Mouse (Mus musculus) granulocyte monocyte progenitor cell, adult 5-6 weeks (primary cell): Measurements from ENCODE around the gene Atg7. TPM values are rescaled to one million over a fixed set of nuclear protein-coding genes. Genes with fewer than 3 reads are reported as not detected.

Experiments
- ATAC-seq: replicated peaks from 2 replicates; pipeline ENCODE4 v1.8.0; 2016; ENCODE audit warnings: mild to moderate bottlenecking, moderate TSS enrichment, inconsistent platforms; ENCODE audit not compliant: poor library complexity, severe bottlenecking
- total RNA-seq, 2 experiments: library from RNA; stranded (forward) in 1 of 2; stranded (reverse) in 1 of 2; fragments of 200-712, 200-1000 nt in 1 of 2; fragments of >200 nt in 1 of 2; fragmentation: Nextera tagmentation in 1 of 2; gene quantifications; 2 replicates each; pipeline ENCODE4 v1.2.3; 2014 to 2017

Atg7 gene
- total RNA-seq, 2 experiments from 2014 or later, result 16.9 to 36.4 TPM

- ATAC-seq, result no peak
These were observed 135.8 kb downstream of the Atg7 start for GRCm38 (mm10) chr6:114778650-114779049.

GRCm38 (mm10) chr6:114780583-114780982 lies 137.7 kb downstream of the Atg7 start:
- ATAC-seq, result no peak

GRCm38 (mm10) chr6:114781415-114782240 lies 138.7 kb downstream of the Atg7 start:
- ATAC-seq, result peak; percentile 96

GRCm38 (mm10) chr6:114782486-114782885 lies 139.6 kb downstream of the Atg7 start:
- ATAC-seq, result no peak

GRCm38 (mm10) chr6:114786461-114786860 lies 143.6 kb downstream of the Atg7 start:
- no peak for ATAC-seq

- no peak for ATAC-seq
These were observed 144.7 kb downstream of the Atg7 start for GRCm38 (mm10) chr6:114787606-114788005.

GRCm38 (mm10) chr6:114788663-114789062 lies 145.8 kb downstream of the Atg7 start:
- ATAC-seq, result no peak

GRCm38 (mm10) chr6:114790084-114790483 lies 147.2 kb downstream of the Atg7 start:
- ATAC-seq, result no peak

GRCm38 (mm10) chr6:114790902-114791301 lies 148.0 kb downstream of the Atg7 start:
- no peak for ATAC-seq

GRCm38 (mm10) chr6:114791846-114792245 lies 148.9 kb downstream of the Atg7 start:
- ATAC-seq, result no peak

GRCm38 (mm10) chr6:114794706-114795105 lies 151.8 kb downstream of the Atg7 start:
- no peak for ATAC-seq

- no peak for ATAC-seq
These were observed 152.9 kb downstream of the Atg7 start for GRCm38 (mm10) chr6:114795706-114796325.

- ATAC-seq, result peak; percentile 94
These were observed 155.0 kb downstream of the Atg7 start for GRCm38 (mm10) chr6:114797901-114798300.

- no peak for ATAC-seq
These were observed 155.8 kb downstream of the Atg7 start for GRCm38 (mm10) chr6:114798715-114799114.

- ATAC-seq, result no peak
These were observed 157.5 kb downstream of the Atg7 start for GRCm38 (mm10) chr6:114800291-114800965.

GRCm38 (mm10) chr6:114803915-114804535 lies 161.1 kb downstream of the Atg7 start:
- ATAC-seq, result no peak

GRCm38 (mm10) chr6:114804866-114805265 lies 162.0 kb downstream of the Atg7 start:
- no peak for ATAC-seq

GRCm38 (mm10) chr6:114805927-114806326 lies 163.0 kb downstream of the Atg7 start:
- no peak for ATAC-seq

GRCm38 (mm10) chr6:114807474-114807873 lies 164.6 kb downstream of the Atg7 start:
- ATAC-seq, result no peak

GRCm38 (mm10) chr6:114808654-114809430 lies 165.9 kb downstream of the Atg7 start:
- ATAC-seq, result peak; percentile 94
